Mouse (Mus musculus) testis, adult 2 months (tissue): Measurements from ENCODE around the gene Lamb3.

ENCODE experiments used
- CTCF ChIP-seq: fragments of 200-500 bp; IDR thresholded peaks from 2 replicates; pipeline ENCODE4 v1.5.1; 2012; ENCODE audit warnings: low read depth, mild to moderate bottlenecking, inconsistent platforms, low read length, moderate library complexity; ENCODE audit not compliant: control insufficient read depth, insufficient read depth, insufficient replicate concordance
- POLR2A ChIP-seq: fragments of 200-500 bp; IDR thresholded peaks from 2 replicates; pipeline ENCODE4 v1.6.1; 2012; ENCODE audit warnings: low read depth, mild to moderate bottlenecking, inconsistent platforms, low read length, moderate library complexity; ENCODE audit not compliant: control insufficient read depth

GRCm38 (mm10) chr1:193316358-193316750 is 108.9 kb downstream of the Lamb3 start:
- TF ChIP-seq POLR2A: no peak
- no peak for TF ChIP-seq CTCF
